24 mouse cellular contexts compared by ENCODE assay signal in the genomic region with DNA sequence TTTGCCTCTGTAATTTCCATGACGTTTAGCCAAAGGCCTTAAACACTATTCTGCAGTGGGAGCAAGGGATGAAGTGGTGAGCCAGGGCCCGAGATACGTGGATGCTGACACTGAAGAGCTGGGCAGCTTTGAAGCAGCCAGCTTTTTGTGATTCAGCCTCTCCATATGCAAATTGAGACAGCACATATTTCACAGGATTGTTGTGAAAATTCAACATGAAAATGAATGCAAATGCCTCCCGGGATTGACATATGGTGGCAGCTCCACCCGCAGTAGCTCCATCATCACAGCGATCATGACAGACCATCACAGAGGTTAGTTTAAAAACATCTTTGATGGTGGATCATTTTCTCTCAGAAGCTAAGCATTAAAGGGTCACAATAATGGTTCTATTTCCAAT.
DNase-seq lines count a peak whose midpoint lies in the region; ATAC-seq lines count a peak whose summit lies in the region.
"Had no signal": no experiment of that assay in that cellular context is flagged by ENCODE, and none has a peak within 500 bp of the region (broad histone marks: within the 10 kb centered on the region; RNA-seq: fewer than 3 reads in every experiment).

No protein-coding gene starts in this region.

- H3K9ac ChIP-seq in hindbrain, embryonic 14.5 days, result no peak overlapping the region
- no peak overlapping the region for H3K9ac ChIP-seq in neural tube, embryonic 13.5 days
- H3K9ac ChIP-seq in forebrain, embryonic 15.5 days (replicated peaks), result no peak overlapping the region
- H3K9ac ChIP-seq: embryonic facial prominence, embryonic 12.5 days; heart, embryonic 12.5 days; liver, postnatal 0 days; neural tube, embryonic 15.5 days had no signal

- H3K27me3 ChIP-seq in hindbrain, embryonic 14.5 days (ENCODE audit: control insufficient read depth, insufficient read depth, low read length), result no peaks in the 10 kb centered on the region
- H3K27me3 ChIP-seq in hindbrain, embryonic 10.5 days (ENCODE audit: insufficient read depth, poor library complexity, severe bottlenecking), result no peaks in the 10 kb centered on the region
- H3K27me3 ChIP-seq in neural tube, embryonic 13.5 days, result no peaks in the 10 kb centered on the region
- H3K27me3 ChIP-seq in forebrain, embryonic 15.5 days, result no peaks in the 10 kb centered on the region
- H3K27me3 ChIP-seq: embryonic facial prominence, embryonic 12.5 days; heart, embryonic 12.5 days; neural tube, embryonic 15.5 days had no signal

- WGBS in hindbrain, embryonic 14.5 days, result 41% methylated on average over 6 of the region's 6 CpGs
- WGBS in hindbrain, embryonic 10.5 days, result 82% methylated on average over 6 of the region's 6 CpGs
- WGBS in neural tube, embryonic 13.5 days, result 51% methylated on average over 6 of the region's 6 CpGs
- WGBS in forebrain, embryonic 15.5 days, result 31% methylated on average over 6 of the region's 6 CpGs

- no peak overlapping the region for H3K4me3 ChIP-seq in hindbrain, embryonic 14.5 days (replicated peaks; ENCODE audit: low read length)
- no peak overlapping the region for H3K4me3 ChIP-seq in hindbrain, embryonic 10.5 days
- H3K4me3 ChIP-seq in neural tube, embryonic 13.5 days, result no peak overlapping the region
- H3K4me3 ChIP-seq in forebrain, embryonic 15.5 days, result no peak overlapping the region
- H3K4me3 ChIP-seq: embryonic facial prominence, embryonic 12.5 days; erythroblast, embryonic 14.5 days; heart, embryonic 12.5 days; left cerebral cortex, adult 2 months; limb, embryonic 10.5 days; neural tube, embryonic 15.5 days had no signal

- peaks cover 11% of the 10 kb centered on the region; the same call in 1 of the 2 replicates for H3K4me1 ChIP-seq in hindbrain, embryonic 14.5 days (replicated peaks; ENCODE audit: control insufficient read depth, insufficient read depth, low read length)
- H3K4me1 ChIP-seq in hindbrain, embryonic 10.5 days (replicated peaks), result peaks cover 12% of the 10 kb centered on the region
- peaks cover 62% of the 10 kb centered on the region for H3K4me1 ChIP-seq in neural tube, embryonic 13.5 days (replicated peaks)
- H3K4me1 ChIP-seq in forebrain, embryonic 15.5 days, result peaks cover 29% of the 10 kb centered on the region

- H3K4me2 ChIP-seq in hindbrain, embryonic 14.5 days (replicated peaks), result no peak overlapping the region
- no peak overlapping the region for H3K4me2 ChIP-seq in neural tube, embryonic 13.5 days
- no peak overlapping the region for H3K4me2 ChIP-seq in forebrain, embryonic 15.5 days (replicated peaks)
- H3K4me2 ChIP-seq: embryonic facial prominence, embryonic 12.5 days; heart, embryonic 12.5 days; neural tube, embryonic 15.5 days had no signal

- no peaks in the 10 kb centered on the region for H3K36me3 ChIP-seq in hindbrain, embryonic 14.5 days (replicated peaks; ENCODE audit: control insufficient read depth, insufficient read depth)
- peaks cover 25% of the 10 kb centered on the region for H3K36me3 ChIP-seq in hindbrain, embryonic 10.5 days
- H3K36me3 ChIP-seq in neural tube, embryonic 13.5 days, result peaks cover 6% of the 10 kb centered on the region
- H3K36me3 ChIP-seq in forebrain, embryonic 15.5 days, result no peaks in the 10 kb centered on the region
- H3K36me3 ChIP-seq: embryonic facial prominence, embryonic 12.5 days; limb, embryonic 10.5 days; neural tube, embryonic 15.5 days had no signal

- no peak for DNase-seq in hindbrain, embryonic 14.5 days (ENCODE audit: low spot score)
- no peak for DNase-seq in hindbrain, embryonic 10.5 days (ENCODE audit: low spot score)
- DNase-seq in neural tube, embryonic 10.5 days (ENCODE audit: extremely low spot score, low spot score), result no peak
- DNase-seq in urinary bladder, postnatal 14 days (ENCODE audit: low spot score), result no peak
- DNase-seq in layer of hippocampus, adult 8-10 months (ENCODE audit: low spot score in 2 of 2), result no peak
- DNase-seq: adrenal gland, adult 2 months; cerebellum, postnatal 10 days; gastrocnemius, postnatal 36 days; heart, postnatal 14 days; kidney, adult 2 months; kidney, postnatal 10 days; liver, postnatal 0 days; lung, postnatal 14 days; right cerebral cortex, postnatal 14 days; thymus, adult 2 months had no signal

- H3K27ac ChIP-seq in hindbrain, embryonic 14.5 days, result peak overlapping the region; percentile 60
- no peak overlapping the region for H3K27ac ChIP-seq in hindbrain, embryonic 10.5 days
- peak overlapping the region; percentile 39 for H3K27ac ChIP-seq in neural tube, embryonic 13.5 days (replicated peaks)
- H3K27ac ChIP-seq in forebrain, embryonic 15.5 days (replicated peaks), result peak overlapping the region; percentile 83
- H3K27ac ChIP-seq: embryonic facial prominence, embryonic 12.5 days; left cerebral cortex, adult 2 months; limb, embryonic 10.5 days; neural tube, embryonic 15.5 days had no signal

- ATAC-seq in hindbrain, embryonic 14.5 days (ENCODE audit: low FRiP score), result no peak
- no peak for ATAC-seq in neural tube, embryonic 13.5 days (ENCODE audit: low read depth)
- peak; percentile 59; the same call in 1 of the 2 replicates for ATAC-seq in forebrain, embryonic 15.5 days (replicated peaks)
- ATAC-seq: inflammation-experienced regulatory T-cells, adult 6 months; liver, postnatal 0 days had no signal

- H3K9me3 ChIP-seq in hindbrain, embryonic 14.5 days (ENCODE audit: control insufficient read depth, low read length), result no peaks in the 10 kb centered on the region
- H3K9me3 ChIP-seq in hindbrain, embryonic 10.5 days, result no peaks in the 10 kb centered on the region
- H3K9me3 ChIP-seq in neural tube, embryonic 13.5 days, result no peaks in the 10 kb centered on the region
- no peaks in the 10 kb centered on the region for H3K9me3 ChIP-seq in forebrain, embryonic 15.5 days
- H3K9me3 ChIP-seq: embryonic facial prominence, embryonic 12.5 days; heart, embryonic 12.5 days; limb, embryonic 10.5 days; neural tube, embryonic 15.5 days had no signal
